Mouse (Mus musculus): ENCODE measurements around the gene Zscan20.

Gene Zscan20

GRCm38 (mm10) chr4:128609925-128610402 is at the start of gene Zscan20:
Gene Zscan20 (minus strand): TSS chr4:128610098.
- in situ Hi-C loops (cut with MboI, MseI): no loop called here

- in situ Hi-C loops (cut with MboI, MseI): no loop called here
These were observed 45.5 kb upstream of the Zscan20 start for GRCm38 (mm10) chr4:128655446-128655845.

GRCm38 (mm10) chr4:128654505-128655381 is 44.8 kb upstream of the Zscan20 start, which contains the start of gene Phc2:
Gene Phc2 (plus strand): TSS chr4:128654702.
- in situ Hi-C loops (cut with MboI, MseI): no loop called here

GRCm38 (mm10) chr4:128652584-128653298 is 42.8 kb upstream of the Zscan20 start:
- in situ Hi-C loops (cut with MboI, MseI): no loop called here

GRCm38 (mm10) chr4:128651530-128651929 is 41.6 kb upstream of the Zscan20 start:
- in situ Hi-C loops (cut with MboI, MseI): no loop called here

- in situ Hi-C loops (cut with MboI, MseI): no loop called here
These were observed 38.8 kb upstream of the Zscan20 start for GRCm38 (mm10) chr4:128648567-128649255.

- in situ Hi-C loops (cut with MboI, MseI): no loop called here
These were observed 36.9 kb upstream of the Zscan20 start for GRCm38 (mm10) chr4:128646762-128647161.

GRCm38 (mm10) chr4:128645896-128646295 is 36.0 kb upstream of the Zscan20 start:
- in situ Hi-C loops (cut with MboI, MseI): no loop called here

- in situ Hi-C loops (cut with MboI, MseI): no loop called here
These were observed 32.1 kb upstream of the Zscan20 start for GRCm38 (mm10) chr4:128641766-128642717.

GRCm38 (mm10) chr4:128638265-128638923 is 28.5 kb upstream of the Zscan20 start:
- in situ Hi-C loops (cut with MboI, MseI): no loop called here

- in situ Hi-C loops (cut with MboI, MseI): no loop called here
These were observed 27.4 kb upstream of the Zscan20 start for GRCm38 (mm10) chr4:128637250-128637649.

- in situ Hi-C loops (cut with MboI, MseI): no loop called here
These were observed 26.1 kb upstream of the Zscan20 start for GRCm38 (mm10) chr4:128635894-128636585.

- in situ Hi-C loops (cut with MboI, MseI): no loop called here
These were observed 25.6 kb upstream of the Zscan20 start for GRCm38 (mm10) chr4:128635451-128635850.

GRCm38 (mm10) chr4:128621109-128621508 is 11.2 kb upstream of the Zscan20 start:
- in situ Hi-C loops (cut with MboI, MseI): no loop called here

GRCm38 (mm10) chr4:128620572-128620971 is 10.7 kb upstream of the Zscan20 start:
- in situ Hi-C loops (cut with MboI, MseI): no loop called here

GRCm38 (mm10) chr4:128618963-128619362 is 9.1 kb upstream of the Zscan20 start:
- in situ Hi-C loops (cut with MboI, MseI): loop anchor here (5.0 kb wide), 1 partner anchor 93 kb away; no protein-coding TSS in a partner anchor

- in situ Hi-C loops (cut with MboI, MseI): loop anchor here (5.0 kb wide), 1 partner anchor 94 kb away; no protein-coding TSS in a partner anchor
These were observed 8.5 kb upstream of the Zscan20 start, which contains the start of gene Tlr12 for GRCm38 (mm10) chr4:128618246-128618911. Gene Tlr12 (minus strand): TSS chr4:128618619.

- in situ Hi-C loops (cut with MboI, MseI): loop anchor here (5.0 kb wide), 1 partner anchor 95 kb away; no protein-coding TSS in a partner anchor
These were observed 7.6 kb upstream of the Zscan20 start for GRCm38 (mm10) chr4:128617363-128618120.
